Mouse (Mus musculus) heart, embryonic 16.5 days (tissue): ENCODE results near the gene Chkb. TPM values are rescaled to one million over a fixed set of nuclear protein-coding genes. Genes with fewer than 3 reads are reported as not detected.
"Not testable (repeated sequence)": the region's sequence is repeated elsewhere in the genome, so short reads cannot be mapped to it uniquely, and the experiment has no call there.

ENCODE experiments used
- ATAC-seq: fragments of 200-750 bp; cut with Nextera tagmentation; replicated peaks from 2 replicates; pipeline ENCODE4 v1.8.0; 2017; ENCODE audit warnings: moderate number of reproducible peaks; ENCODE audit not compliant: insufficient read depth, low FRiP score; ENCODE audit errors: extremely low read depth
- H3K27ac ChIP-seq: fragments of 300-500 bp; sonication (generic); 2 replicates; pipeline ENCODE4 v1.5.1; 2014; ENCODE audit warnings: mild to moderate bottlenecking, low read length, control low read depth, moderate library complexity
- H3K27me3 ChIP-seq: fragments of 300-500 bp; sonication (generic); 2 replicates; pipeline ENCODE4 v1.6.1; 2014; ENCODE audit warnings: low read length, mixed read lengths; ENCODE audit not compliant: control insufficient read depth, insufficient read depth
- H3K36me3 ChIP-seq: fragments of 300-500 bp; sonication (generic); 2 replicates; pipeline ENCODE4 v1.6.1; 2014; ENCODE audit not compliant: control insufficient read depth, insufficient read depth
- H3K4me1 ChIP-seq: fragments of 300-500 bp; sonication (generic); 2 replicates; pipeline ENCODE4 v1.6.1; 2014; ENCODE audit warnings: low read length, mixed read lengths; ENCODE audit not compliant: control insufficient read depth, insufficient read depth
- H3K4me2 ChIP-seq: fragments of 300-500 bp; sonication (generic); 2 replicates; pipeline ENCODE4 v1.6.1; 2014; ENCODE audit warnings: low read depth, mild to moderate bottlenecking, control low read depth, low read length
- H3K4me3 ChIP-seq: fragments of 300-500 bp; sonication (generic); 2 replicates; pipeline ENCODE4 v1.5.1; 2014; ENCODE audit warnings: mild to moderate bottlenecking, control low read depth, low read length
- H3K9ac ChIP-seq: fragments of 300-500 bp; sonication (generic); 2 replicates; pipeline ENCODE4 v1.6.1; 2014; ENCODE audit warnings: low read length, control low read depth
- H3K9me3 ChIP-seq: fragments of 300-500 bp; sonication (generic); replicated peaks from 2 replicates; pipeline ENCODE4 v1.6.1; 2016; ENCODE audit warnings: low read length; ENCODE audit not compliant: control insufficient read depth
- WGBS: fragments of 180-500 bp; shearing (Covaris S2); extraction: QIAGEN DNeasy Blood & Tissue Kit; methylation state at CpG from one replicate; pipeline ENCODE4 v1.1.7; 2014; 5-methylcytosine and 5-hydroxymethylcytosine counted together
- polyA plus RNA-seq: library from polyadenylated mRNA; unstranded; fragments of >200 nt; fragmentation: Nextera tagmentation; extraction: Ambion mirVana; gene quantifications from 2 replicates; pipeline ENCODE4 v1.2.1, GENCODE M21; 2015

Gene Chkb
- polyA plus RNA-seq, 1 experiment from 2014 or later: 80.5 TPM

DNA sequence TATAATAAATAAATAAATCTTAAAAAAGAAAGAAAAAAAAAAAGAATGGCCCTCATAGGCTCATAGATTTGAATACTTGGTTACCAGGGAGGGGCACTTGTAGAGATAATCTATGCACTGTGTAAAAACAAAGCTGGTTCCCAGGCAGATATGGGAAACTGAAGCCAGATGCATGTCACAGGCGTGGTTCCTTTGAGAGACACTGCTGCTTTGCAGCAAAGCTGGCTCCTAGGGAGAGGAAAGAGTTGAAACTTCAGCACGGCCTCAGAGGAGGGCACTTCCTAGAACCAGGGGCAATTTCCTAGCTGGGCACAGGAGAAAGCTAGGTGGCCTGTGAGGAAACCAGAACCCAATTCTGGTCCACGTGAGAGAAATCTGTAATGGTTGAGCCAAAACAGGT is 4.4 kb upstream of the Chkb start:
- no peak overlapping the region for H3K27ac ChIP-seq
- H3K4me1 ChIP-seq: peaks cover 4% of the 10 kb centered on the region
- no peak overlapping the region for H3K9ac ChIP-seq
- H3K4me2 ChIP-seq: no peak overlapping the region
- no peaks in the 10 kb centered on the region for H3K27me3 ChIP-seq
- H3K4me3 ChIP-seq: no peak overlapping the region
- H3K36me3 ChIP-seq: no peaks in the 10 kb centered on the region
- 76% methylated on average over 3 of the region's 3 CpGs for WGBS
- ATAC-seq: no peak
- H3K9me3 ChIP-seq: no peaks in the 10 kb centered on the region

DNA sequence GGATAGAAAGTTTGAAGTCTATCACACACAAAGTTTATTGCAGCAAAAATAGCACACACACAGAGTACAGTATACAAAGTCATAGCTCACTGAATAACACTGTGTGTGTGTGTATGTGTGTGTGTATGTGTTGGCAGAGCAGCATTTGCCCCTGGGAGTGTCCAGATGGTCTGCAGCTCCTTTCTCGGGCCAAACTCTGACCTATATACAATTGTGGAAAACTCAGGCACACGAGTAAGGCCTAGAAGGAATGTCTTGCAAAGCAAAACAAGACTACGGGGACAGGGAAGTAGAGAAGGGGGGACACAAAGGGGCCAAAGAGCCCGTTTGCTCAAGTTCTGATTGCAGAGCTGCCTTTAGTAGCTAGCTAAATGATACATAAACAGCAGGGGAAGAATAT is 3.2 kb upstream of the Chkb start:
- Histone ChIP-seq H3K9me3 (no peaks in the 10 kb centered on the region), H3K4me2 (no peak overlapping the region), H3K4me1 (peaks cover 12% of the 10 kb centered on the region), H3K36me3 (peaks cover 3% of the 10 kb centered on the region; the same call in 1 of the 2 replicates), H3K9ac (no peak overlapping the region), H3K27ac (no peak overlapping the region), H3K4me3 (no peak overlapping the region), H3K27me3 (no peaks in the 10 kb centered on the region)
- 79% methylated on average over 4 of the region's 4 CpGs for WGBS
- no peak for ATAC-seq

DNA sequence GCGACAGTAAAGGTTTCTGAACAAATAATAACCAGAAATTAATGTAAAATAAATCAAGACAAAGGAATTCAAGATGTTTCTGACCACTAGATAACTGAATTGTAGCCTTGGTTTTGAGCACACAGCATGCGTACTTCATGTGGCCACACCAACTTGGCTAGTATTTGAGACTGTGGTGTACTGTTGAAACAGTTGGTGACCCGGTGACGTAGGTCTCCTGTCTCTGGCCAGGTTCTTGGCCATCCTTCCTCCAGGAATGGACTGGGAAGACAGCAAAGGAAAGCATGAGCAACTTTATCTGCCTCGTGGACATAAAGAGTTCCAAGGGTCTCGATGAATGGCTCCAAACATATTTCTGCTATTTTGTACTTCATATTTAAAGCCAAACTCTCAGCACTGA is 2.1 kb upstream of the Chkb start:
- WGBS: 91% methylated on average over 6 of the region's 6 CpGs
- H3K36me3 ChIP-seq: peaks cover 12% of the 10 kb centered on the region; the same call in 1 of the 2 replicates
- H3K27me3 ChIP-seq: no peaks in the 10 kb centered on the region
- H3K4me1 ChIP-seq: peaks cover 13% of the 10 kb centered on the region
- H3K4me2 ChIP-seq: no peak overlapping the region
- H3K4me3 ChIP-seq: no peak overlapping the region
- no peak overlapping the region for H3K9ac ChIP-seq
- H3K9me3 ChIP-seq: no peaks in the 10 kb centered on the region
- no peak for ATAC-seq
- H3K27ac ChIP-seq: no peak overlapping the region

DNA sequence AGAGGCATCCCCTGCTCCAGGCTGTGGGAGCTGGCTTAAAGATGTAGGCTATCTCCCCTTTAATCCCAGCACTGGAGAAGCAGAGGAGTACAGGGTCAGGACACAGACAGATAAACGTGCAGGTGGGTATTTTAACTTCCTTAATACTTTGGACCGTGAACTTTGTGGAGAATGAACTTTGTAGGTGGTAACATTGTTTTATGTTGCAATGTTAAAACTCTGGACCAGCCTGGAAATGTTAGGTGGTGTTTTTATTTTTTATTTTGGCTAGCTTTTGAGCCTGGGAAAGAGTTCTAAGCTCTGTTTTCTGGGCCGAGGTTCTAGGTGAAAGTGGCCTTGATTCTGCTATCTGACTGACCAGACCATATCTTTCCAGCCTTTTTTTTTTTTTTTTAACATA is 1.6 kb upstream of the Chkb start:
- Histone ChIP-seq H3K4me2 (no peak overlapping the region), H3K27me3 (no peaks in the 10 kb centered on the region), H3K27ac (no peak overlapping the region), H3K4me1 (peaks cover 19% of the 10 kb centered on the region), H3K4me3 (no peak overlapping the region), H3K9ac (no peak overlapping the region), H3K9me3 (no peaks in the 10 kb centered on the region), H3K36me3 (peaks cover 14% of the 10 kb centered on the region)
- ATAC-seq: no peak
- WGBS: 65% methylated on average over 3 of the region's 3 CpGs

DNA sequence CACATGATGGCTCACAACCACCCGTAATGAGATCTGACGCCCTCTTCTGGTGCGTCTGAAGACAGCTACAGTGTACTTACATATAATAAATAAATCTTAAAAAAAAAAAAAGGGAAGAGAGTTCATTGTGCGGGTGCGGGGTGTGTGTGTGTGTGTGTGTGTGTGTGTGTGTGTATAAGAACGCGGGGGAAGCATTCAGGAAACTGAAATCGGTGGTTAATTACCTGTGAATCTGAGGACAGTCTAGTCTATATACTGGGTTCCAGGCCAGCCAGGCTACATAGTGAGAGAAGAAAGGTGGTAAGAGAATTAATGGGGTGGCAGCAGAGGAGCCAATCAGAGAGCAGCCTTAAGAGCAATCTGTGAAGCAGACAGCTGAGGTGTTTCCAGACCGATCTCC is 1.1 kb upstream of the Chkb start:
- not testable (repeated sequence) for H3K27ac ChIP-seq, H3K9ac ChIP-seq, H3K27me3 ChIP-seq, ATAC-seq, H3K9me3 ChIP-seq, H3K4me2 ChIP-seq, H3K4me3 ChIP-seq
- H3K4me1 ChIP-seq: peaks cover 20% of the 10 kb centered on the region
- peaks cover 15% of the 10 kb centered on the region for H3K36me3 ChIP-seq
- WGBS: 81% methylated on average over 8 of the region's 9 CpGs

DNA sequence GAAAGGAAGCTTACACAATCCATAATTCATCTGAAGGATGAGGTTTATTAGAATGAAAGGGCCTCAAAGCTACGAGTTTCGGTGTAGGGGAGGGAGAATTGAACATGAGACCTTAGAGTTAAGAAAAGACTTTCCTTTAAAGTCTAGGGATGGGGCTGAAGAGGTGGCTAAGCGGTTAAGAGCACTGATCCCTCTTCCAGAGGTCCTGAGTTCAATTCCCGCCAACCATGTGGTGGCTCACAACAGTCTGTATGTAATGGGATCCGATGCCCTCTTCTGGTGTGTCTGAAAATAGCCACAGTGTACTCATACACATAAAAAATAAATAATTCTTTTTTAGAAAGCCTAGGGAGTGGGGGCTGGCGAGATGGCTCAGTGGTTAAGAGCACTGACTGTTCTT is 633 bp upstream of the Chkb start:
- 41% methylated on average over 6 of the region's 6 CpGs for WGBS
- ATAC-seq: no peak
- Histone ChIP-seq H3K4me3 (peak overlapping the region; percentile 67), H3K27me3 (no peaks in the 10 kb centered on the region), H3K4me1 (peaks cover 20% of the 10 kb centered on the region), H3K4me2 (peak overlapping the region; percentile 69), H3K9me3 (no peaks in the 10 kb centered on the region), H3K36me3 (peaks cover 15% of the 10 kb centered on the region), H3K9ac (peak overlapping the region; percentile 86), H3K27ac (peak overlapping the region; percentile 98)

DNA sequence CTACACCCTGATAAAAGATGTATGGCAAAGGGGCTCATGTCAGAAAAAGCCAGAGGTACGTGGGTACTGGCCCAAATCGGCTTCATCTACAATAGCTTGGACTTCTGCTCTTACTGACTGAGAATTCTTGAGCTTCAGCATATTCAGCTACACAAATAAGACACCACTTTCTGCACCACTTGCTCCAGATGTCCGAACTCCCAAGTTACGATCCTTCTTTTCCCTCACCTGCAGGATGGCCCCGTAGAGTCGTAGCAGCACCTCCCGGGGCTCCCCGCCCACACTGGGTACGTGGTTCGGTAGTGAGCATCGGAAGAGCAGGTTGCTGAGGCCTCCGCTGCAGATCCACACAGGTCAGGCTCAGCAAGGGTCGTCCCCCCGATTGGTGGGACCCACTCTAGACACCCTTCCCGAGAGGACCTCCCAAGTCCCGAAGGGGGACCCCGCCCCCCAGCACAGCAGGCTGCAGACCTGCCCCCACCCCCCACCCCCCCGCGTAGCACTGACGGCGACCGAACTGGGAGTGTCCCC is 822 bp downstream of the Chkb start:
- no peak; the same call in 1 of the 2 replicates for ATAC-seq
- Histone ChIP-seq H3K9me3 (no peaks in the 10 kb centered on the region), H3K4me2 (peak overlapping the region; percentile 69), H3K27ac (peak overlapping the region; percentile 98), H3K9ac (peak overlapping the region; percentile 86), H3K4me3 (peak overlapping the region; percentile 67), H3K36me3 (peaks cover 18% of the 10 kb centered on the region), H3K27me3 (no peaks in the 10 kb centered on the region), H3K4me1 (peaks cover 28% of the 10 kb centered on the region)
- 4% methylated on average over 21 of the region's 22 CpGs for WGBS

DNA sequence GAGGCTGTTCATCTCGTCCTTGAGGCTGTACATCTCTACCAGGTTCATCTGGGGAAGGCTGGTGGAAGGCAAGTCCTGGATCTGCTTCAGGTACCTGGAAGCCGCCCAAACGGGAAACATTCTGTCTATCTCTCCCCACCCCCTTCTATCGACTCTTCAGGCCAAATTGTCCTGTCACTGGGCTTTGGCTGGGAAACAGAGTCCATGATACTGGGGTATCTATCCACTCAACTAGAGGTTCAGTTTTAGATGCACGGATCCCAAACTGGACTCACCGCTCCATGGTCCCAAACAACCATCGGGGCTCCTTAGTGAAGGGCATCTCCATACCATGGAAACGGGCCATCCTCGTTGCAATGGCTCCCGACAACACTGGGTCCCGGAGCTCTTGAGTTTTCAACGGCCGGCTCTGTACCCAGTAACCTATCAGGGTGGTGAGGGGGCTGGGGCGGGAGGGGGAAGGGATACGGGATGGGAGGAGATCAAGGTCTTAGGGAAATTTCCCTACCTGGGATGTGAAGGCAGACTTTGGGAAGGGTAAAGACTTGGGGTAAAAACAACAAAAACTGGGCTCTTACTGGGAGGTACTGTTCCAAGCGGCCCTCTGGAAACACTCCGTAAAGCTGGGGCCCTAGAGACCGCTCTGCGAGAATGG is 1.4 kb downstream of the Chkb start:
- no peak for ATAC-seq
- Histone ChIP-seq H3K36me3 (peaks cover 18% of the 10 kb centered on the region), H3K4me2 (peak overlapping the region; percentile 69), H3K27ac (peak overlapping the region; percentile 98; the same call in 1 of the 2 replicates), H3K9me3 (no peaks in the 10 kb centered on the region), H3K4me1 (peaks cover 32% of the 10 kb centered on the region), H3K4me3 (peak overlapping the region; percentile 67), H3K27me3 (no peaks in the 10 kb centered on the region), H3K9ac (peak overlapping the region; percentile 86)
- 76% methylated on average over 19 of the region's 19 CpGs for WGBS

DNA sequence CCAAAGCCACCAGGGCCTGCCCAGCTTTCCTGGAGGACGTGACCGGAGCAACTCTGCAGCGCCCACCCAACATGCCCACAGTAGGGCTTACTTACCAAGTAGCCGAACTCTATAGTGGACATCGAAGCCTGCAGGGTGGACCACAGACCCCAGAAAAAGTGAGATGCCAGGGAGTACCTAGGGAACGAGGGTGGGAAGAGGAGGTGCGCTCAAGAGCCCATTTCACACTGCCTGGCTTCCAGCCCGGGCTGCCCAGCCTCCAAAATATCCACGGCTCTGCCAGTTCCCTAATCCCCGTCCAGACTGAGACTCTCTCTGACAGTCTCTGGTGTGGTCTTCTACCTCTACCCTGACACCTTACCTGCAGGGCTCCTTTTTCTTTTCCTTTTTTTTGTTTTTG is 3.0 kb downstream of the Chkb start:
- no peaks in the 10 kb centered on the region for H3K27me3 ChIP-seq
- peaks cover 29% of the 10 kb centered on the region for H3K36me3 ChIP-seq
- no peaks in the 10 kb centered on the region for H3K9me3 ChIP-seq
- peak overlapping the region; percentile 99 for H3K27ac ChIP-seq
- no peak overlapping the region for H3K4me3 ChIP-seq
- ATAC-seq: no peak
- peak overlapping the region; percentile 64 for H3K9ac ChIP-seq
- no peak overlapping the region for H3K4me2 ChIP-seq
- H3K4me1 ChIP-seq: peaks cover 39% of the 10 kb centered on the region
- WGBS: 74% methylated on average over 10 of the region's 10 CpGs
